Mouse (Mus musculus): ENCODE results near the gene Baz2b. TPM values are rescaled to one million over a fixed set of nuclear protein-coding genes. Genes with fewer than 3 reads are reported as not detected.

Baz2b gene
- total and polyA plus RNA-seq, 2 experiments from 2014 or later: 72.3 to 89.3 TPM

DNA sequence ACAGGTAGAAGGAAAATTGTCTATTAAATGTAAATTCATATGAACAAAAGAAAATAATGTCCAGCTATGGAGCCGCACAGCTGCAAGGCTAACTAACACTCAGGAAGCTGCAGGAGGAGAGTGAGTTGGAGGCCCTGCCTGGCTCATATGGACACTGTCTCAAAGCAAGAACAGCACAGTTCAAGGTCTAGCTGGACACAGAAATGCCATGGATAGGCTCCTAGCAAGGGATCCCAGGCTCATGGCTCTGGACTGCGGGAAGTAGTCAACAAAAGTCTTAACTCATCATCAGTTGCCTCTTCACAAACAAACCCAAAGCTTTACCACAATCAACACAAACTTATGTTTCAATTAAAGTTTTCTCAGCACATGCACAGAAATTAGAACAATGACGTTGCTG, 169.5 kb downstream of the Baz2b start:
- H3K4me3 ChIP-seq (ENCODE audit: low read depth, low read length): no peak overlapping the region
- no peaks in the 10 kb centered on the region for H3K9me3 ChIP-seq (ENCODE audit: low read length)
- no peaks in the 10 kb centered on the region for H3K4me1 ChIP-seq (ENCODE audit: insufficient read depth, low read length)
- ATAC-seq (ENCODE audit: low FRiP score) (no peak), DNase-seq (ENCODE audit: low spot score) (no peak)
- no peak for TF ChIP-seq CTCF (IDR thresholded peaks at IDR 0.05)
- no peak overlapping the region for H3K27ac ChIP-seq (ENCODE audit: low read depth, low read length)
- no peaks in the 10 kb centered on the region for H3K27me3 ChIP-seq (ENCODE audit: insufficient read depth, low read length)
- no peak overlapping the region for H3K4me2 ChIP-seq (ENCODE audit: low read depth, low read length, poor library complexity, severe bottlenecking)
- no peak overlapping the region for H3K9ac ChIP-seq (replicated peaks; ENCODE audit: low read length, poor library complexity, severe bottlenecking)
- 95% methylated on average over 3 of the region's 3 CpGs for WGBS
- H3K36me3 ChIP-seq (ENCODE audit: insufficient read depth, low read length): no peaks in the 10 kb centered on the region

GRCm38 (mm10) chr2:60037011-60037551, 172.6 kb downstream of the Baz2b start:
- ATAC-seq (ENCODE audit: low FRiP score) (peak; percentile 73; the same call in 1 of the 2 replicates), DNase-seq (ENCODE audit: low spot score) (peak; percentile 57)
- Histone ChIP-seq H3K4me3 (ENCODE audit: low read depth, low read length) (peak overlapping the region; percentile 46), H3K36me3 (ENCODE audit: insufficient read depth, low read length) (no peaks in the 10 kb centered on the region), H3K9me3 (ENCODE audit: low read length) (no peaks in the 10 kb centered on the region), H3K27me3 (ENCODE audit: insufficient read depth, low read length) (no peaks in the 10 kb centered on the region), H3K4me1 (ENCODE audit: insufficient read depth, low read length) (no peaks in the 10 kb centered on the region), H3K27ac (ENCODE audit: low read depth, low read length) (peak overlapping the region; percentile 65), H3K9ac (replicated peaks; ENCODE audit: low read length, poor library complexity, severe bottlenecking) (peak overlapping the region; percentile 64), H3K4me2 (ENCODE audit: low read depth, low read length, poor library complexity, severe bottlenecking) (peak overlapping the region; percentile 58)
- WGBS: 3% methylated on average over 19 of the region's 19 CpGs
- peak; percentile 29 for TF ChIP-seq CTCF (IDR thresholded peaks at IDR 0.05)

GRCm38 (mm10) chr2:60036361-60036760, 173.3 kb downstream of the Baz2b start:
- Histone ChIP-seq H3K4me1 (ENCODE audit: insufficient read depth, low read length) (no peaks in the 10 kb centered on the region), H3K9ac (replicated peaks; ENCODE audit: low read length, poor library complexity, severe bottlenecking) (no peak overlapping the region), H3K27ac (ENCODE audit: low read depth, low read length) (no peak overlapping the region), H3K4me3 (ENCODE audit: low read depth, low read length) (peak overlapping the region; percentile 46), H3K4me2 (ENCODE audit: low read depth, low read length, poor library complexity, severe bottlenecking) (peak overlapping the region; percentile 58), H3K27me3 (ENCODE audit: insufficient read depth, low read length) (no peaks in the 10 kb centered on the region), H3K36me3 (ENCODE audit: insufficient read depth, low read length) (no peaks in the 10 kb centered on the region), H3K9me3 (ENCODE audit: low read length) (no peaks in the 10 kb centered on the region)
- ATAC-seq (ENCODE audit: low FRiP score) (no peak), DNase-seq (ENCODE audit: low spot score) (no peak)
- no peak for TF ChIP-seq CTCF (IDR thresholded peaks at IDR 0.05)
- 37% methylated on average over 3 of the region's 3 CpGs for WGBS

- no peaks in the 10 kb centered on the region for H3K27me3 ChIP-seq (ENCODE audit: insufficient read depth, low read length)
- ATAC-seq (ENCODE audit: low FRiP score) (no peak), DNase-seq (ENCODE audit: low spot score) (no peak)
- H3K36me3 ChIP-seq (ENCODE audit: insufficient read depth, low read length): no peaks in the 10 kb centered on the region
- H3K27ac ChIP-seq (ENCODE audit: low read depth, low read length): no peak overlapping the region
- H3K4me1 ChIP-seq (ENCODE audit: insufficient read depth, low read length): no peaks in the 10 kb centered on the region
- WGBS: 96% methylated on average over 3 of the region's 3 CpGs
- H3K4me3 ChIP-seq (ENCODE audit: low read depth, low read length): no peak overlapping the region
- H3K4me2 ChIP-seq (ENCODE audit: low read depth, low read length, poor library complexity, severe bottlenecking): no peak overlapping the region
- no peaks in the 10 kb centered on the region for H3K9me3 ChIP-seq (ENCODE audit: low read length)
- TF ChIP-seq CTCF (IDR thresholded peaks at IDR 0.05): no peak
- H3K9ac ChIP-seq (replicated peaks; ENCODE audit: low read length, poor library complexity, severe bottlenecking): no peak overlapping the region
Measured at GRCm38 (mm10) chr2:60030991-60031390, 178.6 kb downstream of the Baz2b start.

GRCm38 (mm10) chr2:60029020-60029419, 180.6 kb downstream of the Baz2b start:
- H3K27ac ChIP-seq (ENCODE audit: low read depth, low read length): no peak overlapping the region
- no peaks in the 10 kb centered on the region for H3K27me3 ChIP-seq (ENCODE audit: insufficient read depth, low read length)
- H3K36me3 ChIP-seq (ENCODE audit: insufficient read depth, low read length): no peaks in the 10 kb centered on the region
- DNase-seq (ENCODE audit: low spot score): no peak
- no peak overlapping the region for H3K4me2 ChIP-seq (ENCODE audit: low read depth, low read length, poor library complexity, severe bottlenecking)
- ATAC-seq (ENCODE audit: low FRiP score): no peak
- no peak for TF ChIP-seq CTCF (IDR thresholded peaks at IDR 0.05)
- no peak overlapping the region for H3K4me3 ChIP-seq (ENCODE audit: low read depth, low read length)
- H3K9me3 ChIP-seq (ENCODE audit: low read length): no peaks in the 10 kb centered on the region
- H3K9ac ChIP-seq (replicated peaks; ENCODE audit: low read length, poor library complexity, severe bottlenecking): no peak overlapping the region
- no peaks in the 10 kb centered on the region for H3K4me1 ChIP-seq (ENCODE audit: insufficient read depth, low read length)
- WGBS: 93% methylated on average over 5 of the region's 5 CpGs

GRCm38 (mm10) chr2:60027166-60027565, 182.5 kb downstream of the Baz2b start:
- H3K27me3 ChIP-seq (ENCODE audit: insufficient read depth, low read length): no peaks in the 10 kb centered on the region
- no peak overlapping the region for H3K4me2 ChIP-seq (ENCODE audit: low read depth, low read length, poor library complexity, severe bottlenecking)
- H3K36me3 ChIP-seq (ENCODE audit: insufficient read depth, low read length): no peaks in the 10 kb centered on the region
- TF ChIP-seq CTCF (IDR thresholded peaks at IDR 0.05): no peak
- H3K27ac ChIP-seq (ENCODE audit: low read depth, low read length): no peak overlapping the region
- no peak for DNase-seq (ENCODE audit: low spot score)
- H3K4me3 ChIP-seq (ENCODE audit: low read depth, low read length): no peak overlapping the region
- no peak for ATAC-seq (ENCODE audit: low FRiP score)
- no peaks in the 10 kb centered on the region for H3K9me3 ChIP-seq (ENCODE audit: low read length)
- H3K4me1 ChIP-seq (ENCODE audit: insufficient read depth, low read length): no peaks in the 10 kb centered on the region
- WGBS: 91% methylated on average over 5 of the region's 5 CpGs
- H3K9ac ChIP-seq (replicated peaks; ENCODE audit: low read length, poor library complexity, severe bottlenecking): no peak overlapping the region
